Mouse (Mus musculus): ENCODE results near the gene Dok4.

GRCm38 (mm10) chr8:94892917-94893316, 16.8 kb upstream of the Dok4 start:
- TF ChIP-seq CTCF (IDR thresholded peaks at IDR 0.05) (no peak), EP300 (IDR thresholded peaks at IDR 0.05) (no peak)
